Mouse (Mus musculus) stomach, postnatal 0 days (tissue): ENCODE data around the gene Ddr2. TPM values are rescaled to one million over a fixed set of nuclear protein-coding genes. Genes with fewer than 3 reads are reported as not detected.

Experiments
- ATAC-seq: fragments of 200-750 bp; cut with Nextera tagmentation; 2 replicates; pipeline ENCODE4 v1.8.0; 2017; ENCODE audit not compliant: low FRiP score, low TSS enrichment
- DNase-seq: peaks from one replicate; pipeline ENCODE4 v3.0.0-alpha.2; 2016; ENCODE audit warnings: low spot score
- H3K27ac ChIP-seq: fragments of 300-500 bp; sonication (generic); replicated peaks from 2 replicates; pipeline ENCODE4 v1.5.1; 2014; ENCODE audit warnings: mild to moderate bottlenecking, control low read depth
- H3K27me3 ChIP-seq: fragments of 300-500 bp; sonication (generic); 2 replicates; pipeline ENCODE4 v1.6.1; 2014; ENCODE audit warnings: low read length; ENCODE audit not compliant: control insufficient read depth, insufficient read depth
- H3K36me3 ChIP-seq: fragments of 300-500 bp; sonication (generic); 2 replicates; pipeline ENCODE4 v1.6.1; 2014; ENCODE audit warnings: low read length, mixed read lengths; ENCODE audit not compliant: control insufficient read depth, insufficient read depth
- H3K4me1 ChIP-seq: fragments of 300-500 bp; sonication (generic); replicated peaks from 2 replicates; pipeline ENCODE4 v1.6.1; 2014; ENCODE audit warnings: antibody characterized with exemption; ENCODE audit not compliant: control insufficient read depth, insufficient read depth
- H3K4me2 ChIP-seq: fragments of 300-500 bp; sonication (generic); replicated peaks from 2 replicates; pipeline ENCODE4 v1.6.1; 2014; ENCODE audit warnings: low read depth, mild to moderate bottlenecking, control low read depth, moderate library complexity
- H3K4me3 ChIP-seq: fragments of 300-500 bp; sonication (generic); 2 replicates; pipeline ENCODE4 v1.5.1; 2014; ENCODE audit warnings: low read depth, low read length, control low read depth
- H3K9ac ChIP-seq: fragments of 300-500 bp; sonication (generic); 2 replicates; pipeline ENCODE4 v1.6.1; 2014; ENCODE audit warnings: mild to moderate bottlenecking, low read length, control low read depth, mixed read lengths
- H3K9me3 ChIP-seq: fragments of 300-500 bp; sonication (generic); 2 replicates; pipeline ENCODE4 v1.6.1; 2016; ENCODE audit warnings: low read length; ENCODE audit not compliant: control insufficient read depth
- CTCF ChIP-seq: IDR thresholded peaks from 2 replicates; pipeline ENCODE4 v1.5.1; 2016; ENCODE audit warnings: antibody characterized with exemption, low read depth, mild to moderate bottlenecking, moderate library complexity
- EP300 ChIP-seq: optimal IDR thresholded peaks from 2 replicates; pipeline ENCODE3; 2016; ENCODE audit warnings: antibody characterized with exemption
- WGBS: fragments of 180-500 bp; shearing (Covaris S2); extraction: QIAGEN DNeasy Blood & Tissue Kit; methylation state at CpG from one replicate; pipeline ENCODE4 v1.1.7; 2014; 5-methylcytosine and 5-hydroxymethylcytosine counted together
- polyA plus RNA-seq: library from polyadenylated mRNA; unstranded; fragments of >200 nt; fragmentation: Nextera tagmentation; extraction: Ambion mirVana; gene quantifications from 2 replicates; pipeline ENCODE4 v1.2.1, GENCODE M21; 2015

Ddr2 gene
- polyA plus RNA-seq, result 22.9 and 25.8 TPM in 2 replicates

- peak within 1 kb of the TSS; percentile 59 for H3K9ac ChIP-seq
- WGBS, result 40% methylated on average over 17 of the region's 17 CpGs
Observed at GRCm38 (mm10) chr1:170110516-170111332, at the start of gene Ddr2. Gene Ddr2, minus strand, starts transcription at chr1:170110762.

DNA sequence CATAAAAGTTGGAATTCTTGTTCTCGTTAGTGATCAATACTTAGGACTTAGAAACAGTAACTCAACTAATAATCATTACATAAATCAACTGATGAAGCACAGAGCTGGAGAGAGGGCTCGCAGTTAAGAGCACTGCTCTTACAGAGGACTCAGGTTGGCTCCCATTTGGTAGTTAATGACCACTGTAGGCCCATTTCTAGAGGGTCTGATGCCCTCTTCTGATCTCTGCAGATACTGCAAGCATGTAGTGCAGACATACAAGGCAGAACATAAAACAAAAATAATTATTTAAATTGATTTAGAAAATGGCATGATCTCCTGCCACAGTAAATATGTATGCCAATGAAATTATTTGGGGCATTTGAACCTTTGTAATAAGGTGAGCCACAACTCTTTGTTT, 49.1 kb upstream of the Ddr2 start:
- Histone ChIP-seq H3K27me3 (no peaks in the 10 kb centered on the region), H3K9ac (no peak overlapping the region), H3K4me1 (no peaks in the 10 kb centered on the region), H3K36me3 (peaks cover 4% of the 10 kb centered on the region), H3K9me3 (no peaks in the 10 kb centered on the region), H3K4me2 (no peak overlapping the region), H3K27ac (no peak overlapping the region), H3K4me3 (no peak overlapping the region)
- no peak for DNase-seq
- ATAC-seq, result no peak
- TF ChIP-seq CTCF (peak; percentile 31; the same call in 1 of the 2 replicates), EP300 (no peak)
- 85% methylated on average over 2 of the region's 2 CpGs for WGBS

More at GRCm38 (mm10) chr1:170110516-170111332, at the start of gene Ddr2:
- DNase-seq (peak; percentile 39), ATAC-seq (peak; percentile 72; the same call in 1 of the 2 replicates)
- Histone ChIP-seq H3K4me2 (peak within 1 kb of the TSS; percentile 53), H3K9me3 (no peaks in the 10 kb centered on the region), H3K4me3 (peak within 1 kb of the TSS; percentile 46), H3K27me3 (no peaks in the 10 kb centered on the region), H3K36me3 (no peaks in the 10 kb centered on the region), H3K27ac (peak within 1 kb of the TSS; percentile 95), H3K4me1 (no peaks in the 10 kb centered on the region)
- TF ChIP-seq EP300 (no peak), CTCF (no peak)

- DNase-seq, result no peak
- no peak overlapping the region for H3K4me3 ChIP-seq
- 67% methylated on average over 5 of the region's 5 CpGs for WGBS
Observed at GRCm38 (mm10) chr1:170155761-170156160, 45.2 kb upstream of the Ddr2 start.

GRCm38 (mm10) chr1:170155298-170155697, 44.7 kb upstream of the Ddr2 start:
- no peaks in the 10 kb centered on the region for H3K9me3 ChIP-seq
- H3K27me3 ChIP-seq, result no peaks in the 10 kb centered on the region
- no peak overlapping the region for H3K4me3 ChIP-seq
- H3K4me1 ChIP-seq, result no peaks in the 10 kb centered on the region
- no peak overlapping the region for H3K27ac ChIP-seq
- peaks cover 4% of the 10 kb centered on the region for H3K36me3 ChIP-seq
- no peak for ATAC-seq
- H3K9ac ChIP-seq, result no peak overlapping the region
- WGBS, result 61% methylated on average over 2 of the region's 2 CpGs
- peak; percentile 45 for TF ChIP-seq CTCF
- TF ChIP-seq EP300, result no peak
- no peak for DNase-seq
- H3K4me2 ChIP-seq, result no peak overlapping the region

More at GRCm38 (mm10) chr1:170155761-170156160, 45.2 kb upstream of the Ddr2 start:
- H3K27me3 ChIP-seq, result no peaks in the 10 kb centered on the region
- no peak for TF ChIP-seq CTCF
- no peak for TF ChIP-seq EP300
- H3K4me2 ChIP-seq, result no peak overlapping the region
- no peaks in the 10 kb centered on the region for H3K4me1 ChIP-seq
- no peak overlapping the region for H3K27ac ChIP-seq
- H3K36me3 ChIP-seq, result peaks cover 4% of the 10 kb centered on the region
- ATAC-seq, result no peak
- no peaks in the 10 kb centered on the region for H3K9me3 ChIP-seq
- no peak overlapping the region for H3K9ac ChIP-seq

DNA sequence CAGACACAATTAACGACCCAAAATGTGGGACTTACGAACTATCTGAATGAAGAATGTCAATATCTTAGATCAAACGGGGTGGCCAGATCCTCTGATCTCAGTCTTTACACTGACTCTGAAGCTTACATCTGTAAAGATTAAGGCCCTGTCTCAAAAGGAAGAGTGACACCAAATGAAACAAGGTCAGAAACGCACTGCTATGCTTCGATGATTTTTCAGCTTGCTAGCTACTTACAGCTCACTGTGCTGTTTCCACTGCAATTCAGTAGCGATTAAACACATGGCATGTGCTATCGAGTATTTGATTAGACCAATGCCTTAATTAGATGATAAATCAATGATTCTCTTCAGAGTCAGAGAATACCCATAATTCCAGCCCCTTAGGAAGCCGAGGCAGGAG, 43.4 kb upstream of the Ddr2 start:
- Histone ChIP-seq H3K27ac (no peak overlapping the region), H3K4me1 (no peaks in the 10 kb centered on the region), H3K4me2 (no peak overlapping the region), H3K4me3 (no peak overlapping the region), H3K27me3 (no peaks in the 10 kb centered on the region), H3K36me3 (peaks cover 8% of the 10 kb centered on the region), H3K9me3 (no peaks in the 10 kb centered on the region), H3K9ac (no peak overlapping the region)
- 87% methylated on average over 8 of the region's 8 CpGs for WGBS
- TF ChIP-seq EP300 (no peak), CTCF (no peak)
- ATAC-seq, result no peak
- no peak for DNase-seq

- Histone ChIP-seq H3K36me3 (peaks cover 15% of the 10 kb centered on the region), H3K27me3 (no peaks in the 10 kb centered on the region), H3K4me3 (no peak overlapping the region), H3K9me3 (no peaks in the 10 kb centered on the region), H3K9ac (no peak overlapping the region), H3K4me2 (no peak overlapping the region), H3K27ac (no peak overlapping the region), H3K4me1 (no peaks in the 10 kb centered on the region)
- WGBS, result 96% methylated on average over 2 of the region's 2 CpGs
- TF ChIP-seq CTCF (no peak), EP300 (no peak)
- DNase-seq, result no peak
- no peak for ATAC-seq
Observed at GRCm38 (mm10) chr1:170152552-170152951, 42.0 kb upstream of the Ddr2 start.
